Mouse (Mus musculus): ENCODE data around the gene Pigk. TPM values are rescaled to one million over a fixed set of nuclear protein-coding genes. Genes with fewer than 3 reads are reported as not detected.
A peak's percentile ranks its signal among the peaks of the same experiment; 100 is the strongest.

Pigk gene
- polyA plus RNA-seq, 1 experiment from 2014 or later, result 37.1 TPM

- Histone ChIP-seq H3K9ac (no peak overlapping the region), H3K4me3 (no peak overlapping the region), H3K4me2 (no peak overlapping the region), H3K36me3 (no peaks in the 10 kb centered on the region), H3K9me3 (no peaks in the 10 kb centered on the region), H3K27me3 (replicated peaks) (no peaks in the 10 kb centered on the region), H3K27ac (replicated peaks) (no peak overlapping the region), H3K4me1 (no peaks in the 10 kb centered on the region)
- no peak for ATAC-seq (ENCODE audit: extremely low read depth, insufficient number of reproducible peaks, low FRiP score, low TSS enrichment)
- 83% methylated on average over 3 of the region's 3 CpGs for WGBS
Observed at GRCm38 (mm10) chr3:152944766-152945165, 230.9 kb downstream of the Pigk start.

DNA sequence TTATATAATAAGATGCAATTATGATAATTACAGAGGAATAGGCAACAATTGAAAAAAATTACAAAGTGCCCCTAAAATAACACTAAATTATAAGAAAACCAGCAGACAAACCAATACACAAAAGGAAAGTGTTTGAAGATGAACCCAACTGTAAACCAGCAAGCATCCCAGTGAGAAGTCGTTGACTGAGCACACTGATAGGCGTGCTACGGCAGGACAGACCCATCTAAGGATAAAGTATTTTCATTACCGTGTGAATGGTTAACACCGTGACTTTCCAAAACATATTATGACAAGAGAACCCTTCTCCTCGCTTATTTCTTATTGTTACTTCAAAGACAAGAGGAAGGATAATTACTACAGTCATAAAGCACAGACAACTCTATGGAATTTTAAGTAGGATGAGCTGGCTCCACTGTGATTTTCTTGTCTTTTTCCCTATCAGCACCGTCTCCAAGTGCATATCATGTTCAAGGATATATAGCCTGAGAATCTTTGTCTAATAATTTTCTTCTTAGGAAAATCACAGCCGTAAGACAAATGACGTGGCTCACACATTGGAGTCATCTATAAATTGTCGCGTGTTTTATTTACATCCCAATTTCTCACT is 233.2 kb downstream of the Pigk start:
- H3K4me1 ChIP-seq, result no peaks in the 10 kb centered on the region
- no peaks in the 10 kb centered on the region for H3K36me3 ChIP-seq
- no peak overlapping the region for H3K4me3 ChIP-seq
- ATAC-seq (ENCODE audit: extremely low read depth, insufficient number of reproducible peaks, low FRiP score, low TSS enrichment), result no peak
- H3K9me3 ChIP-seq, result peaks cover 3% of the 10 kb centered on the region; the same call in 1 of the 2 replicates
- H3K27me3 ChIP-seq (replicated peaks), result no peaks in the 10 kb centered on the region
- 80% methylated on average over 11 of the region's 11 CpGs for WGBS
- no peak overlapping the region for H3K4me2 ChIP-seq
- H3K27ac ChIP-seq (replicated peaks), result no peak overlapping the region
- no peak overlapping the region for H3K9ac ChIP-seq

DNA sequence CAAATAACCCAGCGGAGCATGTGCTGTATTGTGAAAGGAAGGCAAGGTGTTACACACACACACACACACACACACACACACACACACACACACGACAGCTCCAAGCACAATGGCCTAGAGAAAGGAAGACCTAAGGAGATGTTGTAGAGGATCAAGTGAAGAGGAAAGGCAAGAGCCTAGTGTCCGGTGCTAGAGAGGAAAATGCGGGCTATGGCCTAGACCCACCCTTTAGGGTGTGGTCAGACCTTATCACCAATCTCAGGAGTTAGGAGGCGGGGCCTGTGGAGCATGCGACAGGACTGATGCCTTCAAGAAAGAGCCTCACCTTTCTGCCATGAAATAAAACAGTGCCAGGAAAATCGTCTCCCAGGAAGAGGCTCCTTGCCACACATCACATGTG is 234.7 kb downstream of the Pigk start:
- Histone ChIP-seq H3K4me3 (no peak overlapping the region), H3K36me3 (no peaks in the 10 kb centered on the region), H3K9ac (no peak overlapping the region), H3K9me3 (peaks cover 3% of the 10 kb centered on the region; the same call in 1 of the 2 replicates), H3K27ac (replicated peaks) (no peak overlapping the region), H3K27me3 (replicated peaks) (no peaks in the 10 kb centered on the region), H3K4me2 (no peak overlapping the region), H3K4me1 (no peaks in the 10 kb centered on the region)
- WGBS, result 76% methylated on average over 7 of the region's 7 CpGs
- no peak for ATAC-seq (ENCODE audit: extremely low read depth, insufficient number of reproducible peaks, low FRiP score, low TSS enrichment)

- 84% methylated on average over 15 of the region's 15 CpGs for WGBS
- Histone ChIP-seq H3K27ac (replicated peaks) (no peak overlapping the region), H3K4me1 (no peaks in the 10 kb centered on the region), H3K4me3 (no peak overlapping the region), H3K9me3 (peaks cover 3% of the 10 kb centered on the region; the same call in 1 of the 2 replicates), H3K36me3 (no peaks in the 10 kb centered on the region), H3K9ac (no peak overlapping the region), H3K27me3 (replicated peaks) (no peaks in the 10 kb centered on the region), H3K4me2 (no peak overlapping the region)
- ATAC-seq (ENCODE audit: extremely low read depth, insufficient number of reproducible peaks, low FRiP score, low TSS enrichment), result peak; percentile 42; the same call in 1 of the 2 replicates
Observed at GRCm38 (mm10) chr3:152949233-152949777, 235.4 kb downstream of the Pigk start.

DNA sequence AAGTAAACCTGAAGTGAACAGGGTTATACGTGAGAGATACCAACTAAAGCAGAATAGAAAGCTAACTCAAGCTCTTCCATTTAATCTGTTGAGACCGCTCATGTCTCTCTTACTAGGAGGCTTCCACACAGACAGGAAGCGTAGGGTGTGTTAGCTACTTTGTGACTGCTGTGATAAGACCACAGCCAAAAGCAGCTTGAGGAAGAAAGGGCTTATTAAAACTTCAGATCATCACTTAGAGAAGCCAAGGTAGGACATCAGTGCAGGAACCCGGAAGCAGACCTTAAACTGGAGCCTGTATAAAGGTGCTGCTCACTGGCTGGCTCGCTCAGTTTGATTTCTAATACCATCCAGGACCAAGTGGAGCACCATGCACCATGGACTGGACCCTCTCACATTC is 236.4 kb downstream of the Pigk start:
- ATAC-seq (ENCODE audit: extremely low read depth, insufficient number of reproducible peaks, low FRiP score, low TSS enrichment), result no peak
- H3K9ac ChIP-seq, result no peak overlapping the region
- no peak overlapping the region for H3K4me3 ChIP-seq
- no peaks in the 10 kb centered on the region for H3K27me3 ChIP-seq (replicated peaks)
- no peaks in the 10 kb centered on the region for H3K36me3 ChIP-seq
- H3K4me1 ChIP-seq, result no peaks in the 10 kb centered on the region
- H3K27ac ChIP-seq (replicated peaks), result no peak overlapping the region
- WGBS, result 66% methylated on average over 5 of the region's 5 CpGs
- H3K9me3 ChIP-seq, result peaks cover 3% of the 10 kb centered on the region; the same call in 1 of the 2 replicates
- H3K4me2 ChIP-seq, result no peak overlapping the region

DNA sequence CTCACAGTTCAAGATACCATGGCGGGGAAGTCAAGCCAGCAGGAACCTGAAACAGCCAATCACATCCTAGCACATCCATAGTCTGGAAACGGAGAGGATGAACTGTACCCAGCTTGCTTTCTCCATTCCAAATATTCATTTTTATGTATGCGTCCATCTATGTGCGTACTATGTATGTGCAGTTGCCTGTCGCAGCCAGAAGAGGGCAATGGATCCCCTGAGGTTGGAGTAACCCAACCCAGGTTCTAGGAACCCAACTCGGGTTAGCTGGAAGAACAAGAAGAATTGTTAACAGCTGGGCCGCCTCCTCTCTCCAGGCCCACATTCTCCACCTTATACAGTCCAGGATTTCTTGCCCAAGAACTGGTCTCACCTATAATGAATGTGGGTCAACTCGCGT is 237.0 kb downstream of the Pigk start:
- H3K9ac ChIP-seq, result no peak overlapping the region
- no peaks in the 10 kb centered on the region for H3K4me1 ChIP-seq
- ATAC-seq (ENCODE audit: extremely low read depth, insufficient number of reproducible peaks, low FRiP score, low TSS enrichment), result no peak
- H3K27me3 ChIP-seq (replicated peaks), result no peaks in the 10 kb centered on the region
- 84% methylated on average over 9 of the region's 9 CpGs for WGBS
- H3K36me3 ChIP-seq, result no peaks in the 10 kb centered on the region
- no peak overlapping the region for H3K4me2 ChIP-seq
- no peak overlapping the region for H3K27ac ChIP-seq (replicated peaks)
- peaks cover 3% of the 10 kb centered on the region; the same call in 1 of the 2 replicates for H3K9me3 ChIP-seq
- no peak overlapping the region for H3K4me3 ChIP-seq

- H3K27me3 ChIP-seq (replicated peaks), result no peaks in the 10 kb centered on the region
- H3K9ac ChIP-seq, result no peak overlapping the region
- ATAC-seq (ENCODE audit: extremely low read depth, insufficient number of reproducible peaks, low FRiP score, low TSS enrichment), result no peak
- no peak overlapping the region for H3K4me2 ChIP-seq
- H3K36me3 ChIP-seq, result no peaks in the 10 kb centered on the region
- H3K9me3 ChIP-seq, result peaks cover 3% of the 10 kb centered on the region; the same call in 1 of the 2 replicates
- no peak overlapping the region for H3K4me3 ChIP-seq
- H3K27ac ChIP-seq (replicated peaks), result no peak overlapping the region
- WGBS, result 64% methylated on average over 11 of the region's 11 CpGs
- H3K4me1 ChIP-seq, result 0 out of 2 replicates have a peak, but pooled peaks cover 3% of the 10 kb centered on the region
Observed at GRCm38 (mm10) chr3:152951634-152952545, 238.0 kb downstream of the Pigk start.

GRCm38 (mm10) chr3:152956038-152956437 is 242.1 kb downstream of the Pigk start:
- no peak overlapping the region for H3K27ac ChIP-seq (replicated peaks)
- WGBS, result 53% methylated on average over 5 of the region's 5 CpGs
- 0 out of 2 replicates have a peak, but pooled peaks cover 3% of the 10 kb centered on the region for H3K4me1 ChIP-seq
- no peak overlapping the region for H3K4me3 ChIP-seq
- no peak overlapping the region for H3K9ac ChIP-seq
- peaks cover 1% of the 10 kb centered on the region; the same call in 1 of the 2 replicates for H3K9me3 ChIP-seq
- H3K4me2 ChIP-seq, result no peak overlapping the region
- no peak for ATAC-seq (ENCODE audit: extremely low read depth, insufficient number of reproducible peaks, low FRiP score, low TSS enrichment)
- H3K27me3 ChIP-seq (replicated peaks), result no peaks in the 10 kb centered on the region
- no peaks in the 10 kb centered on the region for H3K36me3 ChIP-seq

GRCm38 (mm10) chr3:152956771-152957170 is 242.9 kb downstream of the Pigk start:
- WGBS, result 60% methylated on average over 4 of the region's 4 CpGs
- ATAC-seq (ENCODE audit: extremely low read depth, insufficient number of reproducible peaks, low FRiP score, low TSS enrichment), result no peak

GRCm38 (mm10) chr3:152958358-152959150 is 244.7 kb downstream of the Pigk start:
- Histone ChIP-seq H3K27me3 (replicated peaks) (no peaks in the 10 kb centered on the region), H3K4me1 (0 out of 2 replicates have a peak, but pooled peaks cover 3% of the 10 kb centered on the region), H3K4me3 (no peak overlapping the region), H3K36me3 (no peaks in the 10 kb centered on the region), H3K4me2 (no peak overlapping the region), H3K9me3 (no peaks in the 10 kb centered on the region), H3K27ac (replicated peaks) (no peak overlapping the region), H3K9ac (no peak overlapping the region)
- 48% methylated on average over 11 of the region's 11 CpGs for WGBS
- no peak for ATAC-seq (ENCODE audit: extremely low read depth, insufficient number of reproducible peaks, low FRiP score, low TSS enrichment)

More at GRCm38 (mm10) chr3:152956771-152957170, 242.9 kb downstream of the Pigk start:
- Histone ChIP-seq H3K27ac (replicated peaks) (no peak overlapping the region), H3K4me1 (0 out of 2 replicates have a peak, but pooled peaks cover 3% of the 10 kb centered on the region), H3K36me3 (no peaks in the 10 kb centered on the region), H3K4me3 (no peak overlapping the region), H3K9me3 (no peaks in the 10 kb centered on the region), H3K9ac (no peak overlapping the region), H3K4me2 (no peak overlapping the region), H3K27me3 (replicated peaks) (no peaks in the 10 kb centered on the region)

Measured in heart, embryonic 13.5 days (tissue).